Mouse (Mus musculus): ENCODE data around the gene Kazn.

DNA sequence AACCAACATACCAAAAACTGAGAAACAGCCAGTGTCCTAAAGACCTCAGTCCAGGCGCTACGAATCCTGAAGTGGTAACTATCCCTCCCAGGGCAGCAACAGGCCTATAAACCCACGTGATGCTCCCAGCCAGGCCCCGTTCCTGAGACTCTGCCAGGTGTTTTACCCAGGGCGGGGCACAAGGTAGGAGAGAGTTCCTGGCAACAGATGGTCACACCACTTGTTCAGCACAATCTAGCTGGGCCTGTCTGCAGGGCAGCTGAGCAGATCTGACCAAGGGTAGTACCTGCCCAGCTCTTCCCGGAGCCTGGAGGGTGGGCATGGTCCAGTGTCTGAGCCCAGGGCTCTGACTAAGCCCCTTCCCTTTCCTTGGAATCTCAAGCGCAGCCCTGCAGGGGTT is 45.4 kb downstream of the Kazn start:
- TF ChIP-seq CTCF (IDR thresholded peaks at IDR 0.05; ENCODE audit: insufficient read depth, low read length) (no peak), POLR2A (IDR thresholded peaks at IDR 0.05; ENCODE audit: borderline replicate concordance, extremely low read depth, low read depth, low read length) (peak; percentile 13; the same call in 1 of the 2 replicates)
